Mouse (Mus musculus) large intestine, adult 2 months (tissue): ENCODE results near the gene Zfp386. TPM values are rescaled to one million over a fixed set of nuclear protein-coding genes. Genes with fewer than 3 reads are reported as not detected.

Experiments
- DNase-seq: peaks from one replicate; pipeline ENCODE4 v3.0.0-alpha.2; 2012; ENCODE audit warnings: low read depth, low spot score
- WGBS: fragments of 180-500 bp; shearing (Covaris S2); methylation state at CpG from one replicate; pipeline ENCODE4 v1.1.7; 2018; 5-methylcytosine and 5-hydroxymethylcytosine counted together
- polyA plus RNA-seq: library from polyadenylated mRNA; depleted of rRNA; stranded (reverse); fragments of >200 nt; gene quantifications from 2 replicates; pipeline ENCODE4 v1.2.3, GENCODE M21; 2012; rRNA removed

Zfp386 gene
- polyA plus RNA-seq, 1 experiment: 3.3 TPM

- no peak for DNase-seq
- WGBS: 86% methylated on average over 5 of the region's 5 CpGs
Measured at GRCm38 (mm10) chr12:116086951-116087600, 39.6 kb downstream of the Zfp386 start.

GRCm38 (mm10) chr12:116089836-116090235 is 42.3 kb downstream of the Zfp386 start:
- no peak for DNase-seq
- WGBS: 90% methylated on average over 3 of the region's 3 CpGs

GRCm38 (mm10) chr12:116094765-116095555 is 47.4 kb downstream of the Zfp386 start:
- DNase-seq: no peak
- WGBS: 88% methylated on average over 14 of the region's 14 CpGs

GRCm38 (mm10) chr12:116096361-116096904 is 48.9 kb downstream of the Zfp386 start:
- WGBS: 49% methylated on average over 3 of the region's 3 CpGs

GRCm38 (mm10) chr12:116097166-116097565 is 49.6 kb downstream of the Zfp386 start:
- DNase-seq: no peak

More at GRCm38 (mm10) chr12:116096361-116096904, 48.9 kb downstream of the Zfp386 start:
- no peak for DNase-seq

GRCm38 (mm10) chr12:116101945-116102344 is 54.4 kb downstream of the Zfp386 start:
- WGBS: 85% methylated on average over 2 of the region's 2 CpGs
- DNase-seq: no peak

More at GRCm38 (mm10) chr12:116097166-116097565, 49.6 kb downstream of the Zfp386 start:
- 89% methylated on average over 8 of the region's 8 CpGs for WGBS

- DNase-seq: no peak
- WGBS: 65% methylated on average over 9 of the region's 9 CpGs
Measured at GRCm38 (mm10) chr12:116109451-116110353, 62.2 kb downstream of the Zfp386 start.

- DNase-seq: no peak
Measured at GRCm38 (mm10) chr12:116111007-116111694, 63.6 kb downstream of the Zfp386 start.

More at GRCm38 (mm10) chr12:116111007-116111694, 63.6 kb downstream of the Zfp386 start:
- WGBS: 58% methylated on average over 7 of the region's 7 CpGs

Other genes with a start within 250 kb of the Zfp386 start
- 1.4 and 2.3 TPM in 2 replicates for gene Vipr2, start 30.0 kb downstream of the Zfp386 start, polyA plus RNA-seq
- gene Wdr60, start 215.3 kb downstream of the Zfp386 start, polyA plus RNA-seq: 1.5 and 1.7 TPM in 2 replicates
- not detected in 2 replicates for gene Gm11027, start 227.7 kb downstream of the Zfp386 start, polyA plus RNA-seq
- 10.5 and 15.0 TPM in 2 replicates for gene Esyt2, start 233.5 kb downstream of the Zfp386 start, polyA plus RNA-seq